In the genomic region with DNA sequence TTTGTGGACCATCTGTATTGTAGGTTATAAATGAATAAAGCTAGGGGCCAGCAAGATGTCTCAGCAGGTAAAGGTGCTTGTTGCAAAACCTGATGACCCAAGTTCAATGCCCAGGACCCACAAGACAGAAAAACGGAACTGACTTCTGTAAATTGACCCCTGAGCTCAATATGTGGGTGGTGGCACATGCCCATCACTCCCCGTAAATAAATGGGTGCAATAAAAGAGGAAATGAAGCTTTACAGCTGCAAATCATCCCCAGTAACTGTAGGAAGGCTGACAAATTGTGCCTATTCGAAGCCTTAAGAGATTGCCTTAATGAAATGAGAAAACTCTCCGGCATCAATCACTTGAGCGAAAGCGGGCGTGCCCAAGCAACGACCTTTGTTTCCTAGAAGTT, we compare ENCODE assay signal across 14 mouse cellular contexts. TPM values are rescaled to one million over a fixed set of nuclear protein-coding genes. Genes with fewer than 3 reads are reported as not detected.
"Had no signal": no experiment of that assay in that cellular context is flagged by ENCODE, and none has a peak within 500 bp of the region (broad histone marks: within the 10 kb centered on the region; RNA-seq: fewer than 3 reads in every experiment).

No protein-coding gene starts in this region.

- H3K4me3 ChIP-seq: megakaryocyte, embryonic 14.5 days; midbrain, embryonic 13.5 days; midbrain, embryonic 15.5 days; neural tube, embryonic 12.5 days had no signal

- H3K27me3 ChIP-seq: midbrain, embryonic 13.5 days; midbrain, embryonic 15.5 days; neural tube, embryonic 12.5 days had no signal

- H3K27ac ChIP-seq: liver, embryonic 14.5 days; midbrain, embryonic 13.5 days; midbrain, embryonic 15.5 days; neural tube, embryonic 12.5 days had no signal

- H3K4me2 ChIP-seq: lung, embryonic 14.5 days; midbrain, embryonic 11.5 days; midbrain, embryonic 13.5 days; midbrain, embryonic 15.5 days; neural tube, embryonic 12.5 days had no signal

- H3K9ac ChIP-seq: liver, embryonic 14.5 days; lung, embryonic 14.5 days; midbrain, embryonic 13.5 days; midbrain, embryonic 15.5 days; neural tube, embryonic 12.5 days had no signal

- H3K4me1 ChIP-seq: midbrain, embryonic 13.5 days; midbrain, embryonic 15.5 days; neural tube, embryonic 12.5 days had no signal

- DNase-seq: lung, adult 18-20 months; lung, embryonic 14.5 days; lung, postnatal 10 days; lung, postnatal 4 days; right cerebral cortex, postnatal 14 days; thymus, adult 18-20 months had no signal

- ATAC-seq: midbrain, embryonic 13.5 days; midbrain, embryonic 15.5 days had no signal

- H3K36me3 ChIP-seq: midbrain, embryonic 13.5 days; midbrain, embryonic 15.5 days; neural tube, embryonic 12.5 days had no signal

- H3K9me3 ChIP-seq: megakaryocyte, embryonic 14.5 days; midbrain, embryonic 13.5 days; midbrain, embryonic 15.5 days; neural tube, embryonic 12.5 days had no signal

RNA-seq across cellular contexts. Expression of gene Xpnpep2, which starts 11.9 kb away (rescaled TPM):
- total RNA-seq: monocyte, adult 5-6 weeks had no signal
- polyA plus RNA-seq: liver, embryonic 16.5 days had no signal
